Mouse (Mus musculus) neural tube, embryonic 15.5 days (tissue): ENCODE results near the gene Tescl. TPM values are rescaled to one million over a fixed set of nuclear protein-coding genes. Genes with fewer than 3 reads are reported as not detected.

Source experiments
- ATAC-seq: fragments of 200-750 bp; cut with Nextera tagmentation; 2 replicates; pipeline ENCODE4 v1.8.0; 2017; ENCODE audit warnings: mild to moderate bottlenecking, moderate TSS enrichment, moderate library complexity; ENCODE audit not compliant: low FRiP score
- H3K27ac ChIP-seq: fragments of 300-500 bp; sonication (generic); replicated peaks from 2 replicates; pipeline ENCODE4 v1.5.1; 2015; ENCODE audit warnings: mild to moderate bottlenecking, inconsistent platforms
- H3K27me3 ChIP-seq: fragments of 300-500 bp; sonication (generic); replicated peaks from 2 replicates; pipeline ENCODE4 v1.6.1; 2015; ENCODE audit warnings: inconsistent platforms
- H3K36me3 ChIP-seq: fragments of 300-500 bp; sonication (generic); 2 replicates; pipeline ENCODE4 v1.6.1; 2015; ENCODE audit warnings: inconsistent platforms
- H3K4me1 ChIP-seq: fragments of 300-500 bp; sonication (generic); 2 replicates; pipeline ENCODE4 v1.6.1; 2015; ENCODE audit warnings: inconsistent platforms
- H3K4me2 ChIP-seq: fragments of 300-500 bp; sonication (generic); 2 replicates; pipeline ENCODE4 v1.6.1; 2015; ENCODE audit warnings: inconsistent platforms, mild to moderate bottlenecking, moderate library complexity
- H3K4me3 ChIP-seq: fragments of 300-500 bp; sonication (generic); replicated peaks from 2 replicates; pipeline ENCODE4 v1.5.1; 2015; ENCODE audit warnings: mild to moderate bottlenecking, inconsistent platforms
- H3K9ac ChIP-seq: fragments of 300-500 bp; sonication (generic); replicated peaks from 2 replicates; pipeline ENCODE4 v1.6.1; 2015; ENCODE audit warnings: mild to moderate bottlenecking, inconsistent platforms
- H3K9me3 ChIP-seq: fragments of 300-500 bp; sonication (generic); replicated peaks from 2 replicates; pipeline ENCODE4 v1.6.1; 2016; ENCODE audit warnings: inconsistent platforms
- WGBS: fragments of 180-500 bp; shearing (Covaris S2); methylation state at CpG from one replicate; pipeline ENCODE4 v1.1.7; 2015; ENCODE audit warnings: mixed read lengths; 5-methylcytosine and 5-hydroxymethylcytosine counted together
- polyA plus RNA-seq: library from polyadenylated mRNA; unstranded; fragments of >200 nt; fragmentation: Nextera tagmentation; extraction: Ambion mirVana; gene quantifications from 2 replicates; pipeline ENCODE4 v1.2.1, GENCODE M21; 2015

Tescl gene
- polyA plus RNA-seq, 1 experiment from 2014 or later: 0.24 TPM

DNA sequence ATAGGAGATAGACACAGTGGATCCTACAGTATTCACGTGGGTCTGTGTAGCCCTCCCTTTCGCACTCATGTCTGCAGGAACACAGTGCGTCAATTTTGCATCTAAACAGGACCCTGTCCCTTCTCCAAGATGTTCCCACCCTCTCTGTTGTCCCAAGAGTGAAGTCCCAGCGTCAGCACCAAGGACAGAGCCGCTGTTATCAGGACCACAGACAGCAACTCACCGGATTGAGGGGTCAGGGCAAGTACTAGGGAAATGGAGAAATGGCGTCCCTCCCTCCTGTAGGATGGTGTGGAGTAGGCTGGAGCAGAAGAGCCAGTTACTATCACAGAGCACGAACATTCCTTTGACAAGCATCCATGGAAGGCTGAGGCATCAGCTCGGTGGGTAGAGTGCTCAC, 25.5 kb upstream of the Tescl start:
- Histone ChIP-seq H3K27ac (no peak overlapping the region), H3K4me3 (no peak overlapping the region), H3K9ac (no peak overlapping the region), H3K9me3 (no peaks in the 10 kb centered on the region), H3K4me1 (no peaks in the 10 kb centered on the region), H3K36me3 (no peaks in the 10 kb centered on the region), H3K4me2 (no peak overlapping the region), H3K27me3 (no peaks in the 10 kb centered on the region; the same call in 1 of the 2 replicates)
- WGBS: 27% methylated on average over 9 of the region's 9 CpGs
- no peak for ATAC-seq

DNA sequence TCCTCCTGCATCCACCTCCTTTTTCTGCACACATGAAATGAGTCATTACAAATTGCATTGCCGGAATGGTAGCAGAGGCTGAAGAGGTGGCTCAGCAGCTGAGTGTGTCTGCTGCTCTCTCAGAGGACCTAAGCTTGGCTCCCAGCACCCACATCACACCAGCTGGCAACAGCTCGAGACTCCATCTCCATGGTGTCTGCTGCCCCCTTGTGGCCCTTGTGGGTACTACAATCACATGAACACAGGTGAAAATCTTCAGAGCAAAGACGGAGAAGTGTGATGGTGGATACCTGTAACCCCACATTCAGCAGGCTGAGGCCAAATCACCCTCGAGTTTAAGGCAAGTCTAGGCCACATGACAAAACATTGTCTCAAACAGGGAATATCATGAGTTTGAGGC, 24.2 kb upstream of the Tescl start:
- H3K4me2 ChIP-seq: no peak overlapping the region
- no peaks in the 10 kb centered on the region for H3K4me1 ChIP-seq
- H3K4me3 ChIP-seq: no peak overlapping the region
- H3K9me3 ChIP-seq: no peaks in the 10 kb centered on the region
- no peak overlapping the region for H3K27ac ChIP-seq
- no peaks in the 10 kb centered on the region; the same call in none of the 2 replicates for H3K27me3 ChIP-seq
- WGBS: 55% methylated on average over 4 of the region's 4 CpGs
- H3K36me3 ChIP-seq: no peaks in the 10 kb centered on the region
- H3K9ac ChIP-seq: no peak overlapping the region
- no peak for ATAC-seq

DNA sequence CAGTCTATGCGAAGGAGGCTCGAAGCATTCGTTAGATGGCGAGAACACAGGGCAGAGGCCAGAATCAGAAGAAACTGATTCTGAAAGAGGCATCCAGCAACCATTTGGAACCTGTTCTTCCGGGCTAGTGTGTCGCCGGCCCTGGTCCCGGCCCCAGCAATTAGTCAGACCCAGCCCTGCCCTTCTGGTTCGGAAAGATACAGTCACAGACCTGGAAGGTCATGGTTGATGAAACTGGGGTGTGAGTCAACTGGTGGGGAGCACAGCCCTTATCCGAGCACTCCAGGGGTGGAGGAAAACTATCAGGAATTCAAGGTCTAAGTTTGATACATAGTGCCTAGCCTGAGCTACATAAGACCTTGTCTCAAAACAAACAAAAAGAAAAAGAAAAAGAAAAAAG, 22.3 kb upstream of the Tescl start:
- no peaks in the 10 kb centered on the region for H3K36me3 ChIP-seq
- H3K9me3 ChIP-seq: no peaks in the 10 kb centered on the region
- no peak overlapping the region for H3K27ac ChIP-seq
- no peak for ATAC-seq
- H3K4me1 ChIP-seq: no peaks in the 10 kb centered on the region
- H3K4me3 ChIP-seq: no peak overlapping the region
- H3K27me3 ChIP-seq: no peaks in the 10 kb centered on the region; the same call in 1 of the 2 replicates
- H3K4me2 ChIP-seq: no peak overlapping the region
- no peak overlapping the region for H3K9ac ChIP-seq
- 84% methylated on average over 10 of the region's 10 CpGs for WGBS

DNA sequence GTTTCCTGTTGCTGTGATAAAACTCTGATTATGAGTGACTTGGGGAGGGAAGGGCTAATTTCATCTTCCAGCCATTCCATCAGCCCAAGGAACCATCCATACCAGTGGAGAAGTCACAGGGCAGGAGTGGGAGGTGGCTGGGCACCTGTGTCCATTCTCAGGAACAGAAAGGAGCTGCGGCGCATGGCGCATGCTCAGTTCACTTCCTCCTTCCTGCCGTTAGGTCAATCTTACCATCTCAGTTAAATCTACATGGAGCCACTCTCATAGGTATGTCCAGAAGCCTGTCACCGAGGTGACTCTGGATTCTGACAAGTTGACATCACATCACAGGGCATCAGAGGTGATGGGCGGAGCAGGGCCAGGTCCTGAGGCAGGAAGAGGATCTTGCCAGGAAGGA, 21.9 kb upstream of the Tescl start:
- Histone ChIP-seq H3K4me2 (no peak overlapping the region), H3K4me1 (no peaks in the 10 kb centered on the region), H3K9ac (no peak overlapping the region), H3K27ac (no peak overlapping the region), H3K36me3 (no peaks in the 10 kb centered on the region), H3K4me3 (no peak overlapping the region), H3K27me3 (no peaks in the 10 kb centered on the region; the same call in 1 of the 2 replicates), H3K9me3 (no peaks in the 10 kb centered on the region)
- 83% methylated on average over 6 of the region's 6 CpGs for WGBS
- ATAC-seq: no peak

DNA sequence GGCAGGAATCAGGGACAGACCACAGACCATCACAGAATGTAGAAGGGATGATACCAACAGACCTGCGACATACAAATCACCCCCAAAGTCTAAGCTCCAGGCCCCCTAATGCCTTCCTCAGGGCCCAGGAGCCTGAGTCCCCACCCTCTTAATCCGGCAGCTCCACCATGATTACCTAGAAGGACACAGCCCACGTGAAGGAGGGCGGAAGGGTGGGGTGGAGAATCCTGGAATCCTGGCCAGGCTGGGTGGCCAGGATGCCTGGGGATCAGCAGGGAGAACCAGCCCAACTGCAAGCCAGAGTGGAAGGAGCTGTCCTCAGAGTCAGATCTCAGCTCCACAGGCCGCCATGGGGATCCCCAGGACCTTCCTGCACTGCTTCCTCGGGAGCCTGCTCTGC, 15.2 kb upstream of the Tescl start, which contains the start of gene Lypd5:
Gene Lypd5, plus strand, starts transcription at position 301 of the 400 bp plus-strand sequence.
- no peak within 1 kb of the TSS for H3K9ac ChIP-seq
- no peak for ATAC-seq
- H3K36me3 ChIP-seq: no peaks in the 10 kb centered on the region
- no peak within 1 kb of the TSS for H3K4me2 ChIP-seq
- 45% methylated on average over 6 of the region's 6 CpGs for WGBS
- no peaks in the 10 kb centered on the region for H3K4me1 ChIP-seq
- peaks cover 3% of the 10 kb centered on the region; the same call in 1 of the 2 replicates for H3K27me3 ChIP-seq
- H3K9me3 ChIP-seq: no peaks in the 10 kb centered on the region
- H3K4me3 ChIP-seq: no peak within 1 kb of the TSS
- no peak within 1 kb of the TSS for H3K27ac ChIP-seq

DNA sequence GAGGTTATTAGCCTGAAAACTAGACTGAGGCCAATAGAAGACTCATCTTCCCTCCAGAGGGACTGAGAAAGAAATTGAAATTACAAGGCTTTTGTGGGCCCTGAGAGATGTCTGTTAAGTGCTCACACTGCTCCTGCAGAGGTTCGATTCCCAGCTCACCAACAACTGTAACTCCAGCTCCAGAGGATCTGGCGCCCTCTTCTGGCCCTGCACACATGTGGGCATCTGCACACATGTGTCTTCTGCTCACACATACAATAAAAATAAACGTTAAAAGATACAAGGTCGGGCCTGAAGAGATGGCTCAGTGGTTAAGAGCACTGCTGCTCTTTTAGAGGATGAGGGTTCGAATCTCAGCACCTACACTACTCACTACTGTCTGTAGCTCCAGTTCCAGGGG, 12.7 kb upstream of the Tescl start:
- Histone ChIP-seq H3K9me3 (no peaks in the 10 kb centered on the region), H3K4me1 (no peaks in the 10 kb centered on the region), H3K9ac (no peak overlapping the region), H3K27me3 (0 out of 2 replicates have a peak, but pooled peaks cover 3% of the 10 kb centered on the region), H3K36me3 (no peaks in the 10 kb centered on the region), H3K4me3 (no peak overlapping the region), H3K4me2 (no peak overlapping the region), H3K27ac (no peak overlapping the region)
- WGBS: 71% methylated on average over 5 of the region's 5 CpGs
- no peak for ATAC-seq

DNA sequence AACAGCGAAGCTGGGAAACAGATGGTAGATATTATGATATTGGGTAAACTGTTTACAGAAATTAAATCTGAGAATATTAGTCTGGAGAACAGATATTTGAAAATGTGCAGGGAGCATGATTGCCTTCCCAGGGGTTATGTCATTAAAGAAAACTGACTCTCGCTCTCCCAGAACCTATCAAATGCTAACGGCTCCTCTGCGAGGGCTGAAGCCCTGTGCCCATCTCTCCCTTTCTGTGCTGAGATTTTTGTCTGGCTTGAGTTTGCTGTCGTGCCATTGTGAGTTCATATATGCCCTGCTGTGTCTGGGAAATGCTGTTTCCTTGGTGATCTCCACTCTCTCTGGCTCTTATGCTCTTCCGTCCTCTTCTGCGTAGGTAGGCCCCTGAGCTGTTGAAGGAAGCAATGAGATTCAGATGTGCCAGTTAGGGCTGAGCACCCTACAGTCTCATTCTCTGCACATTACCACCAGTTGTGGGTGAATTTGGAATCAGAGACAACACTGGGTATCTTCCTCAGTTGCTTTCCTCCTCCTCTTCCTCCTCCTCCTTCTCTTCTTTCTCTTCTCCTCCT, 10.1 kb upstream of the Tescl start:
- Histone ChIP-seq H3K36me3 (no peaks in the 10 kb centered on the region), H3K27me3 (0 out of 2 replicates have a peak, but pooled peaks cover 3% of the 10 kb centered on the region), H3K4me3 (no peak overlapping the region), H3K9ac (no peak overlapping the region), H3K9me3 (0 out of 2 replicates have a peak, but pooled peaks cover 2% of the 10 kb centered on the region), H3K4me1 (no peaks in the 10 kb centered on the region), H3K4me2 (no peak overlapping the region), H3K27ac (peak overlapping the region; percentile 45)
- 57% methylated on average over 7 of the region's 7 CpGs for WGBS
- ATAC-seq: peak; percentile 74

DNA sequence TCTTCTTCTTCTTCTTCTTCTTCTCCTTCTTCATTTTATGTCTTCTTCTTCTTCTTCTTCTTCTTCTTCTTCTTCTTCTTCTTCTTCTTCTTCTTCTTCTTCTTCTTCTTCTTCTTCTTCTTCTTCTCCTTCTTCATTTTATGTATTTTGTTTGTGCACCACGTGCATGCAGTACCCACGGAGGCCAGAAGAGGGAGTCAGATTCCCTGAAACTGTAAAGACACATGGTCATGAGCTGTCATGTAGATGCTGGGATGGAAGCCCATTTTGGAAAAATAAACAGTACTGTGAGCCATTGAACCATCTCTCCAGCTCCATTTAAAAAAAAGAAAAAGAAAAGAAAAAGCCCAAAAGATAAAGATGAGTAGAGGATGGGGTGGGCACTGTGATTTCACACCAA, 4.5 kb upstream of the Tescl start:
- WGBS: 39% methylated on average over 2 of the region's 2 CpGs
- no peak overlapping the region for H3K27ac ChIP-seq
- H3K4me1 ChIP-seq: no peaks in the 10 kb centered on the region
- no peak overlapping the region for H3K4me3 ChIP-seq
- no peak overlapping the region for H3K4me2 ChIP-seq
- H3K27me3 ChIP-seq: peaks cover 14% of the 10 kb centered on the region
- no peak overlapping the region for H3K9ac ChIP-seq
- ATAC-seq: no peak
- 0 out of 2 replicates have a peak, but pooled peaks cover 2% of the 10 kb centered on the region for H3K9me3 ChIP-seq
- no peaks in the 10 kb centered on the region for H3K36me3 ChIP-seq

DNA sequence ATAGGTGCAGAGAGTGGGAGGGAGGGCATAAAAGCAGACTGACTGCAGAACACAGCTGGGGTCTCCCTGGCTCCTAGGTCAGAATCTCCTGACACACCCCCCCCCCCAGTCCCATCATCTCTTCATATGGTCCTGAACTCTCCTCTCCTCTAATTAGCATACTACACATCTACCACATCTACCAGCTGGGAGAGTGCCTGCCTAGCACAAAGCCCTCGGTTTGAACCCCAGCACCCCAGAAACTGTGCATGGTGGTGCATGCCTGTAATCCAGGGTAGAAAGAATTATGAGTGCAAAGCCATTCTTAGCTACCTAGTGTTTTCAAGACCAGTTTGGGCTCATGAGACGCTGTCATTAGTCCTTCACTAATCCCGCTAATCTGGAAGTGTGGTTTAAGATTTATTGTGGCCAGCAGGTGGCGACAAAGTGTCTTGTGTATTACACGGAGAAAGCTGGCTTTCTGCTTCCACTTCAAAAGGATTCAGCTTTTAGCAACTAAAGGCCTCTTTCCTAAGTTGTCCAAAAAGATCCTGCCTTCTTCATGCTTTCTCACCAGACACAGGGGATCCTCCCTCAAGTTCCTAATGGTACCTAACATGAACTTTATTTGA, 2.1 kb upstream of the Tescl start:
- no peak; the same call in 1 of the 2 replicates for ATAC-seq
- H3K9me3 ChIP-seq: 0 out of 2 replicates have a peak, but pooled peaks cover under 1% of the 10 kb centered on the region
- no peak overlapping the region for H3K4me3 ChIP-seq
- H3K4me1 ChIP-seq: no peaks in the 10 kb centered on the region
- no peak overlapping the region for H3K9ac ChIP-seq
- H3K27me3 ChIP-seq: peaks cover 19% of the 10 kb centered on the region
- H3K27ac ChIP-seq: no peak overlapping the region
- WGBS: 11% methylated on average over 5 of the region's 5 CpGs
- H3K4me2 ChIP-seq: no peak overlapping the region
- no peaks in the 10 kb centered on the region for H3K36me3 ChIP-seq

DNA sequence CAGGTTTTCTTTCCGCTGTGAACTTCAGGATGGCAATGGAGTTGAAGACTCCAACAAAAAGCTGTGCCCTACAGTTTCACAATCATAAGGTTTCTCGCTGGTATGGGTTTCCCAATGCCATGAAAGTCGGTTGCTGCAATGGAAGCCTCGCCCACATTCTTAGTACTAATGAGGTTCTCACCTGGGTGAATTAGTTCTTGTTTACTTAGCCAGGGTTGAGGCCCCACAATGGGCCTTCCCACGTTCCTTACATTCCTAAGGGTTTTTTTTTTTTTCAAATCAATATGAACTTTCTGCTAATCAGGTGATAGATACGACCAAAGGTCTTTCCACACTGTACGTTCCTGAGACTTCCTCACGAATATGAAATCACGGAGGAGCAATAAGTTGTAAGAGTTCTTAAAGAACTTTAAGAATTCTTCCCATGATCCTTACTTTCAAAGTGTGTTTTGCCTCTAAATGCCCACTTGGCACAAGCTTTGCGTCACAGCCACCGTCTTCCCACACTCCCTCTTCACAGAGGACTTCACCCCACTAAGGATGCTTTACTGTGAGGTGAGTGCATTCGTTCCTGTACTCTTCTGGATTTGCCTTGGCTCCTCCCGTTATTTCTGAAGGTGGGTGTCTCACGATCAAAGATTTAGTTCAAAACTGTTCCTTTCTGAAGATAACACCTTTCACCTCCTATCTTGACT, 6.3 kb downstream of the Tescl start:
- H3K27ac ChIP-seq: no peak overlapping the region
- no peak for ATAC-seq
- no peaks in the 10 kb centered on the region for H3K27me3 ChIP-seq
- H3K4me3 ChIP-seq: no peak overlapping the region
- no peak overlapping the region for H3K9ac ChIP-seq
- H3K9me3 ChIP-seq: 0 out of 2 replicates have a peak, but pooled peaks cover 8% of the 10 kb centered on the region
- no peak overlapping the region for H3K4me2 ChIP-seq
- 90% methylated on average over 14 of the region's 14 CpGs for WGBS
- H3K36me3 ChIP-seq: no peaks in the 10 kb centered on the region
- peaks cover 12% of the 10 kb centered on the region for H3K4me1 ChIP-seq

DNA sequence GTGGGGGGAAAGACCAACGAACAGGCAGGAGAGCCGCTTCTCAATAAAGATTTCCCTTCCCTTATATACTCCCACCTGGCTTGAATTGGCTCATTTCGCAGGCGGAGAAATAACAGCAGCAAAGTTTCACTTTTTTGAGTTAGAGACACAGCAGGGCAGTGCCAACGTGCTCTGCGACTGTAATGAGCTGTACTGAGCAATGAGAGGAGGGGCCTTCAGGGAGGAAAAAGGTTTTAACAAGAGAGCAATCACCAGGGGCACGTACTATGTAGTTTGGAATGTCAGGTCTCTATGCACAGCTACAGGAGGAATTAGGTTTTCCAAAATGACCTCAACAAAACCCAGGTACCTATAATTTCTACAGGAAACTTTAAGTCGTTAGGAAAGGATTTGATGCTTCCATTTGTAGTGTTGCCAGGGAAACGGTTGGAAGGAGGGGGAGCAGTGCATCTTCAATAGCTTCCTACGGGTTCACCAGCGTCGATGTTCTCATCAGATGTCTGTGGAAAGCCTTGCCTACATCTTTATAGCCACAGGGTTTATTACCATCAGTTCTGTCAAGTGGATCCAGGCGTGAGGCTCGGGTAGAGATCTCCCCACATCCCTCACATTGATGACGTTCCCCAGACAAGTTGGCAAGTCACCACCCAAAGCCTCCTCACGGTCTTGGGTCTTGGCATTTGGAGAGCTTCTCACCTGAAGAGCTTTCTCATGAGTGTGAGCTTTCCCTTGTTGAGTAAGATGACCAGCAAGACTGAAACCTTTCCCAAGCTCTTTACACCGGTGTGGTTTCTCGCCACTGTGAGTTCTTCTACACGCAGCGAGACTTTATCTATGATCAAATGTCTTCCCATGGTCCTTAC, 7.2 kb downstream of the Tescl start:
- H3K4me3 ChIP-seq: peak overlapping the region; percentile 32
- ATAC-seq: peak; percentile 67; the same call in 1 of the 2 replicates
- H3K36me3 ChIP-seq: no peaks in the 10 kb centered on the region
- peak overlapping the region; percentile 58; the same call in 1 of the 2 replicates for H3K27ac ChIP-seq
- H3K27me3 ChIP-seq: no peaks in the 10 kb centered on the region
- 35% methylated on average over 20 of the region's 20 CpGs for WGBS
- peaks cover 12% of the 10 kb centered on the region for H3K4me1 ChIP-seq
- H3K9me3 ChIP-seq: 0 out of 2 replicates have a peak, but pooled peaks cover 8% of the 10 kb centered on the region
- peak overlapping the region; percentile 60 for H3K4me2 ChIP-seq
- H3K9ac ChIP-seq: peak overlapping the region; percentile 34; the same call in 1 of the 2 replicates
